Comparison of ENCODE assay signal across 28 mouse cellular contexts in the genomic region with DNA sequence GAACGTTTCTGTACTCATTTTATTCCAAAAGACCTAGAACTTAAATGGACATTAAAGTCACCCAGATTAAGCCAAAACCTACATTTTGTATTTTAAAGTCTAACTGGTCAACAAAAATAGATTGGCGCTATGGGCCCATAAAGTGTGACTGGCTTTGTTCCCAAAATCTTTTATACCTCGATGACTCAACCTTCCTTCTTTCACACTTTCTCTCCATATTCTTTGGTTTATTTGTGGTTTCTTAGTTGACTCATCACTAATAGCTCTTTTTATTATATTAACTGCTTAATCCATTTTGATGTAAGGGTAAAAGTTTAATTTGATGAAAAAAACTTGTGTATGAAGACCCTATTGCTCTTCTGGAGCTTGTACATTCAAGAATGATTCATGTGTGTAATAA. TPM values are rescaled to one million over a fixed set of nuclear protein-coding genes. Genes with fewer than 3 reads are reported as not detected.
DNase-seq lines count a peak whose midpoint lies in the region; ATAC-seq and TF ChIP-seq lines count a peak whose summit lies in the region.
"Had no signal": no experiment of that assay in that cellular context is flagged by ENCODE, and none has a peak within 500 bp of the region (broad histone marks: within the 10 kb centered on the region; RNA-seq: fewer than 3 reads in every experiment).

No protein-coding gene starts in this region.

- WGBS in midbrain, postnatal 0 days, result 92% methylated on average over 3 of the region's 3 CpGs

- H3K9me3 ChIP-seq in midbrain, postnatal 0 days (ENCODE audit: low read length), result peaks cover 6% of the 10 kb centered on the region; the same call in 1 of the 2 replicates

- H3K4me2 ChIP-seq in midbrain, postnatal 0 days (ENCODE audit: low read depth, low read length, poor library complexity, severe bottlenecking), result no peak overlapping the region
- H3K4me2 ChIP-seq: embryonic facial prominence, embryonic 13.5 days; embryonic facial prominence, embryonic 15.5 days; forebrain, embryonic 12.5 days had no signal

- DNase-seq in 3134 (ENCODE audit: extremely low read depth, insufficient read length, low spot score) (peak; percentile 39), 416B (ENCODE audit: low read depth) (peak; percentile 68)
- peak; percentile 61 for DNase-seq in Muller cell, postnatal 12 days (ENCODE audit: inconsistent ontology term)
- DNase-seq in brain, adult 2 months (ENCODE audit: low read depth, low spot score), result peak; percentile 10
- DNase-seq in cerebellum, postnatal 25 days, result no peak
- no peak for DNase-seq in layer of hippocampus, adult 11-12 months (ENCODE audit: low spot score)
- no peak for DNase-seq in midbrain, postnatal 0 days (ENCODE audit: low spot score)
- DNase-seq: adrenal gland, adult 8-10 months; adrenal gland, postnatal 14 days; cerebellum, adult 11-12 months; cerebellum, adult 2 months; cerebellum, adult 9-10 months; cerebellum, postnatal 10 days; cerebellum, postnatal 36 days; embryo, embryonic 11 days had no signal

- H3K9ac ChIP-seq in midbrain, postnatal 0 days (replicated peaks; ENCODE audit: low read length, poor library complexity, severe bottlenecking), result no peak overlapping the region
- H3K9ac ChIP-seq: embryonic facial prominence, embryonic 13.5 days; embryonic facial prominence, embryonic 15.5 days; forebrain, embryonic 12.5 days had no signal

- no peak for TF ChIP-seq CTCF in midbrain, postnatal 0 days (IDR thresholded peaks at IDR 0.05)

- H3K4me1 ChIP-seq in midbrain, postnatal 0 days (ENCODE audit: insufficient read depth, low read length), result no peaks in the 10 kb centered on the region
- H3K4me1 ChIP-seq: embryonic facial prominence, embryonic 13.5 days; embryonic facial prominence, embryonic 15.5 days; forebrain, embryonic 10.5 days; forebrain, embryonic 12.5 days had no signal

- H3K4me3 ChIP-seq in midbrain, postnatal 0 days (ENCODE audit: low read depth, low read length), result no peak overlapping the region
- H3K4me3 ChIP-seq: embryonic facial prominence, embryonic 13.5 days; embryonic facial prominence, embryonic 15.5 days; erythroblast, embryonic 14.5 days; forebrain, embryonic 10.5 days; forebrain, embryonic 12.5 days had no signal

- no peaks in the 10 kb centered on the region for H3K27me3 ChIP-seq in midbrain, postnatal 0 days (ENCODE audit: insufficient read depth, low read length)
- H3K27me3 ChIP-seq: embryonic facial prominence, embryonic 13.5 days; embryonic facial prominence, embryonic 15.5 days; forebrain, embryonic 12.5 days; Patski had no signal

- no peak for ATAC-seq in midbrain, postnatal 0 days (ENCODE audit: low FRiP score)
- ATAC-seq: activated CD4-positive, CD25-positive, alpha-beta regulatory T cell, adult 4 months; forebrain, embryonic 14.5 days; forebrain, embryonic 16.5 days; Patski had no signal

- H3K27ac ChIP-seq in midbrain, postnatal 0 days (ENCODE audit: low read depth, low read length), result no peak overlapping the region
- H3K27ac ChIP-seq: embryonic facial prominence, embryonic 13.5 days; embryonic facial prominence, embryonic 15.5 days; forebrain, embryonic 10.5 days; forebrain, embryonic 12.5 days had no signal

- peaks cover 6% of the 10 kb centered on the region; the same call in 1 of the 2 replicates for H3K36me3 ChIP-seq in midbrain, postnatal 0 days (ENCODE audit: insufficient read depth, low read length)

RNA-seq across cellular contexts. Expression of a gene that starts 1.5 kb away (rescaled TPM):
- total RNA-seq in midbrain, postnatal 0 days (2014; rRNA removed), result not detected in 2 replicates
- polyA plus RNA-seq in midbrain, postnatal 0 days (2015; fragmentation: Nextera tagmentation; extraction: Ambion mirVana), result 0.09 TPM in 1 of 2 replicates, not detected in the other
- total RNA-seq: adrenal gland, adult 18-20 months; adrenal gland, adult 8-10 months; adrenal gland, postnatal 14 days; adrenal gland, postnatal 4 days; common myeloid progenitor, adult 5-6 weeks; MEL had no signal
- polyA plus RNA-seq: cerebellum, adult 2 months; erythroblast, embryonic 14.5 days; Patski had no signal

RNA-seq across cellular contexts. Expression of a gene that starts 43.6 kb away (rescaled TPM):
- total RNA-seq in midbrain, postnatal 0 days (2014; rRNA removed), result 47.1 and 68.6 TPM in 2 replicates
- polyA plus RNA-seq in midbrain, postnatal 0 days (2015; fragmentation: Nextera tagmentation; extraction: Ambion mirVana), result 53.1 and 55.0 TPM in 2 replicates

Comparison
In these comparisons a context has a peak if more than half of its experiments do, and no peak if none do; other contexts are left out.
1. DNase-seq: peak in 3134 (single experiment), 416B (single experiment), Muller cell, postnatal 12 days (single experiment) and brain, adult 2 months (single experiment); none in cerebellum, postnatal 25 days (0 of 2), layer of hippocampus, adult 11-12 months (single experiment) and midbrain, postnatal 0 days (single experiment).